Mouse (Mus musculus) ES-Bruce4 (cell line): Measurements from ENCODE around the gene Fig4. TPM values are rescaled to one million over a fixed set of nuclear protein-coding genes. Genes with fewer than 3 reads are reported as not detected.

Experiments used
- H3K27ac ChIP-seq: 2 replicates; pipeline ENCODE4 v1.5.1; 2012; ENCODE audit warnings: low read length, inconsistent platforms; ENCODE audit not compliant: insufficient read depth
- H3K27me3 ChIP-seq: 2 replicates; pipeline ENCODE4 v1.6.1; 2012; ENCODE audit warnings: mild to moderate bottlenecking, low read length, inconsistent platforms; ENCODE audit not compliant: control insufficient read depth, poor library complexity, insufficient read depth, severe bottlenecking
- H3K36me3 ChIP-seq: 2 replicates; pipeline ENCODE4 v1.6.1; 2012; ENCODE audit warnings: inconsistent platforms, mild to moderate bottlenecking, low read length, moderate library complexity; ENCODE audit not compliant: control insufficient read depth, poor library complexity, insufficient read depth, severe bottlenecking
- H3K4me1 ChIP-seq: one replicate; pipeline ENCODE4 v1.8.1; 2011; ENCODE audit warnings: low read length; ENCODE audit not compliant: control insufficient read depth, insufficient read depth
- H3K4me3 ChIP-seq: 2 replicates; pipeline ENCODE4 v1.5.1; 2011; ENCODE audit warnings: low read depth, mild to moderate bottlenecking, low read length
- H3K9ac ChIP-seq: 2 replicates; pipeline ENCODE4 v1.6.1; 2012; ENCODE audit warnings: low read depth, mild to moderate bottlenecking, inconsistent platforms; ENCODE audit not compliant: poor library complexity, severe bottlenecking
- H3K9me3 ChIP-seq: replicated peaks from 2 replicates; pipeline ENCODE4 v1.6.1; 2012; ENCODE audit warnings: mild to moderate bottlenecking, low read length, inconsistent platforms; ENCODE audit not compliant: control insufficient read depth, poor library complexity, insufficient read depth, severe bottlenecking
- CTCF ChIP-seq: IDR thresholded peaks from one replicate; pipeline ENCODE4 v1.8.1; 2011; ENCODE audit warnings: low read depth, low read length
- EP300 ChIP-seq: IDR thresholded peaks from 2 replicates; pipeline ENCODE4 v1.6.1; 2011; ENCODE audit warnings: low read depth, low read length; ENCODE audit not compliant: insufficient read depth
- POLR2A ChIP-seq: IDR thresholded peaks from one replicate; pipeline ENCODE4 v1.8.1; 2011; ENCODE audit warnings: low read length; ENCODE audit not compliant: insufficient read depth
- polyA plus RNA-seq: library from polyadenylated mRNA; stranded (reverse); fragments of >200 nt; gene quantifications from 2 replicates; pipeline ENCODE4 v1.2.4, GENCODE M21; 2011; ENCODE audit warnings: low read depth; ENCODE audit not compliant: missing spikeins, insufficient read depth, insufficient read length

The Fig4 gene
- polyA plus RNA-seq, 1 experiment: 23.6 TPM

DNA sequence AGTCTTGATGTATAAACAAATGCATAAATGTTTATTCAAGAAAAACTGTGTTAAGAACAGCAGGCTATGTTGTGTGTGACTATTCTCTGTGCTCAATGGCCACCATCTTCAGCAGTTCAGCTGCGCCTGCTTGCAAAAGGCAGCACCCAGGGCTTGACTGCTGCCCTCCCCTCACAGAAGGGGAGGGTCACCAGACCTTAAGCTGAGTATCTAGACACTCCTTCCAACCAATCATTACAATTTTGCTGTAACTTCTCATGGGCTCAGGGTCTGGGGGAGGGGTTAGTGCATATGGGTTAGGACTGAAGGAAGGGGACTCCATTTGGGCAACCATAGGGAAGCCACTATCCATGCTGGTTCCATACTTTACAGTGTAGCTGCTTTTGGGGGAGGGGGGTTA lies 24.3 kb downstream of the Fig4 start:
- H3K4me3 ChIP-seq: no peak overlapping the region
- H3K4me1 ChIP-seq: no peaks in the 10 kb centered on the region
- no peak for TF ChIP-seq EP300
- TF ChIP-seq POLR2A: no peak
- TF ChIP-seq CTCF: no peak
- H3K9ac ChIP-seq: no peak overlapping the region
- H3K36me3 ChIP-seq: peaks cover 2% of the 10 kb centered on the region; the same call in 1 of the 2 replicates
- H3K9me3 ChIP-seq: no peaks in the 10 kb centered on the region
- no peaks in the 10 kb centered on the region for H3K27me3 ChIP-seq
- no peak overlapping the region for H3K27ac ChIP-seq

DNA sequence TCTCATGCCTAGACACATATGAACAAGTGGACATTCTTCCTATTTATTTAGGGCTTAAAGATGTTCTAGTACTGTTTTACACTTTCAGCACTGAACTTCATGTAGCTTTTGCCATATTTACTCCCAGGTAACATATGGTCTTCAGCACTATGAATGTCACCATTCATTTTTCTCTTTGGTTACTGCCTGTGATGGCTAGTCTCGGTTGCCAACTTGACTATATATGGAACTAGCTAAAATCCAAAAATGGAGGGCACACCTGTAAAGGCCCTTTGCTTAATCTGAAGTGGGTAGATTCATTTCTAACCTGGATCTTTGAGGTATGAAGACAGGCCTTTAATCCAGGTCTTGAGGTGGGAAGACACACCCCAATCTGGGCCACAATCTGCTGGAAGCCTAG lies 28.2 kb downstream of the Fig4 start:
- no peak for TF ChIP-seq CTCF
- no peak for TF ChIP-seq EP300
- no peak overlapping the region for H3K4me3 ChIP-seq
- H3K9ac ChIP-seq: no peak overlapping the region
- no peaks in the 10 kb centered on the region for H3K9me3 ChIP-seq
- H3K36me3 ChIP-seq: peaks cover 2% of the 10 kb centered on the region; the same call in 1 of the 2 replicates
- no peaks in the 10 kb centered on the region for H3K27me3 ChIP-seq
- no peaks in the 10 kb centered on the region for H3K4me1 ChIP-seq
- H3K27ac ChIP-seq: no peak overlapping the region

DNA sequence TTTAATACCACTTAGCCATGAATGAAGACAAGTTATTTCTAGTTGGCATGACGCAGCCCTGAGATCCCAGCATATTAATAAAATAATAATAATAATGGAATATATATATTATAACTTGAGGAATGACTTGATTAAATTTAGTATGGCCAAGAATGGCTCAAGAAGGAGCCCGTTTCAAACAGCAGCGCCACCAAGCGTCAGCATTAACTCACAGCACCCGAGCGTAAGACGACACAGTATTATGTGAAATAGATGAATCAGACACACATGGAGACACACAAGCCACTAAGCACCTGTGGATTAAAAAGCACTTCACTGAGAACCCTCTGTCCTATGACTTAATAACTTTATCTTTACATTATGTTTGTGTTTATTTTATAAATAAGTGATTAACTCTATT lies 31.2 kb downstream of the Fig4 start:
- Histone ChIP-seq H3K9ac (no peak overlapping the region), H3K27ac (no peak overlapping the region), H3K9me3 (no peaks in the 10 kb centered on the region), H3K36me3 (peaks cover 2% of the 10 kb centered on the region; the same call in 1 of the 2 replicates), H3K27me3 (no peaks in the 10 kb centered on the region), H3K4me1 (no peaks in the 10 kb centered on the region), H3K4me3 (no peak overlapping the region)
- TF ChIP-seq POLR2A (no peak), CTCF (peak; percentile 64)

DNA sequence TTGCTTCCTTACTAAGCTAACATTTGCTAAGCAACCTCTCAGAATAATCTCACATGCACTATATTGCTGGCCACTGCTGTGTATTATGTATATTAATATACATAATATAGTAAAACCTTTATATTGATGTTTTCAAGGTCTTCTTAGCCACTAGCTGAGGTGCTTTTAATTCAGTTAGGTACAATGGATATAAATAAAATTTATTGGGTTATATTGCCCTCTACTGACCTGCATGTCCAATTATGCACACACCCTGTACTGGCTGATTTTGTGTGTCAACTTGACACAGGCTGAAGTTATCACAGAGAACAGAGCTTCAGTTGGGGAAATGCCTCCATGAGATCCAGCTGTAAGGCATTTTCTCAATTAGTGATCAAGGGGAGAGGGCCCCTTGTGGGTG lies 41.2 kb downstream of the Fig4 start:
- Histone ChIP-seq H3K9ac (no peak overlapping the region), H3K36me3 (no peaks in the 10 kb centered on the region), H3K27ac (no peak overlapping the region), H3K9me3 (no peaks in the 10 kb centered on the region), H3K27me3 (no peaks in the 10 kb centered on the region), H3K4me3 (no peak overlapping the region), H3K4me1 (no peaks in the 10 kb centered on the region)
- no peak for TF ChIP-seq POLR2A
- no peak for TF ChIP-seq CTCF
- TF ChIP-seq EP300: no peak

DNA sequence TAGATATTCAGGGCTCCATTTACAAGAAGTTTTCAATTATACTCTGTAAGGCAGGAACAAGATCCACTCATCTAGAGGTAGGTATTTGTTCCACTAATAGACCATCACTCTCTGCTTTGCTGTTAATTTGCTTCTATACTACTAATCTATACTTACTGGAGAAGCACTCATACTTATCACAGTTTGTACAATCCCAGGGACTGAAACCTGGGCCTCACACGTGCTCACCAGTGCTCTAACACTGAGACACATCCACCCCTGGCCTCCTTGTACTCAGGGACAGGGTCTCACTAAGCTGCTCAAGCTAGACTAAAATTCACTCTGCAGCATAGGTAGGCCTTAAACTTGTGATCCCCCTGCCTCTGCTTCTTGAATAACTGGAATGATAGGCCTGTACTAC lies 41.8 kb downstream of the Fig4 start:
- no peaks in the 10 kb centered on the region for H3K4me1 ChIP-seq
- no peaks in the 10 kb centered on the region for H3K27me3 ChIP-seq
- no peaks in the 10 kb centered on the region for H3K9me3 ChIP-seq
- no peak overlapping the region for H3K4me3 ChIP-seq
- no peak for TF ChIP-seq CTCF
- no peak for TF ChIP-seq EP300
- no peak for TF ChIP-seq POLR2A
- no peak overlapping the region for H3K27ac ChIP-seq
- H3K9ac ChIP-seq: no peak overlapping the region
- no peaks in the 10 kb centered on the region for H3K36me3 ChIP-seq

DNA sequence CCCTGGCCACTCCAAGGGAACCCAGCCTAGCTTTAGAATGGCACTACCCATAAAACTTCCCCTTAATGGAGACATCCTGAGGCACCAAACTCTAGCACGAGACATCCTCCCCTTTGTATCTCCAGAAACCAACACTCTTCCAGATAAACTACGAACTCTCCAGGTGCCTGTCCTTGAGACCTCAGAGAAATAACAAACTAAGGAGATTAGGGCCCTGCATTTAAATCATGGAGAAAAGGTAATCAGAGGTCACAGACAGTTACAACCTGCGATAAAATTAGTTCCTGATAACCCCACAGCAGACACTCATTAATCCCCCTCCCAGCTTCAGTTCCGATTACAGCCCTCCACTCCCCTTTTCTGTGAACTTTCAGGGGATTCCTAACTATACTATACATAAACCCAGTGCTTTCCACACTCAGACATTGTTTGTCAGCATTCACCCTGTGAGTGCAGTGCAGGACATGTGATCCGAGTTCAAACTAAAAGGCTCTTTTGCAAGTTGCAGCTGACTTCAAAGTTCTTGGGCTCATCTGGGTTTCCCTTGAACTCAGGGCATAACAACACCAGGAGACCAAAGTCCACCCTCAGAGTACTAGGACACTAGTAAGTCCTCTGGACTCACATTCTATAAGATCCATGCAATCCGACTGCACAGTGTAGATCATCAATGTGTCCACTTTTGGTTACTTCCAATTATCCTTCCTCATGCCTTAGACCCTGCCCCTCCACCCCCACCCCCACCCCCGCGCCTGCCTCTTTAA lies 42.6 kb downstream of the Fig4 start:
- no peaks in the 10 kb centered on the region for H3K27me3 ChIP-seq
- no peak for TF ChIP-seq CTCF
- TF ChIP-seq POLR2A: no peak
- no peak for TF ChIP-seq EP300
- H3K4me1 ChIP-seq: no peaks in the 10 kb centered on the region
- no peaks in the 10 kb centered on the region for H3K9me3 ChIP-seq
- H3K9ac ChIP-seq: no peak overlapping the region
- H3K36me3 ChIP-seq: no peaks in the 10 kb centered on the region
- no peak overlapping the region for H3K27ac ChIP-seq
- H3K4me3 ChIP-seq: no peak overlapping the region
